Mouse (Mus musculus) bone marrow macrophage, adult 2 months (primary cell): Measurements from ENCODE around the gene Nectin1.

ENCODE experiments used
- CTCF ChIP-seq: IDR thresholded peaks from 2 replicates; pipeline ENCODE4 v1.5.1; 2012; ENCODE audit warnings: low read depth, mild to moderate bottlenecking, low read length, moderate library complexity
- POLR2A ChIP-seq: IDR thresholded peaks from 2 replicates; pipeline ENCODE4 v1.6.1; 2012; ENCODE audit warnings: mild to moderate bottlenecking, low read depth, low read length, borderline replicate concordance

DNA sequence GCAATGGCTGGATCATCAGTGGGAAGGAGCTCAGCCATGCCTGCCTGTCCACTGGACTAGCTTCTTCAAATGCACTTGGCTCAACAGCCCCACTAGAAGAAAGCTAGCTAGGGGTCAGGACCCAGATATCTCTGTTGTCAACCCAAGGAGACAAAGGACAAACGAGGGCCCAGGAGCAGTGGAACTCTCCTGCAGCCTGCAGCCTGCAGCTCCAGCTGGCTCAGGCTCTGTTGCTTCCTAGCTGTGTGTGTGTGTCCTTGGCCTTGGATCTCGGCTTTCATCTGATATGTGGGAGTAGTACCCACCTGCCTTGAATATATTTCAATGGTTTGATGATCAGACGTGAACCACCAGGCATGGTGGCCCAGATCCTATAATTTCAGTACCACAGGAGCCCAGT is 49.6 kb downstream of the Nectin1 start:
- no peak for TF ChIP-seq CTCF
- TF ChIP-seq POLR2A = no peak
